Mouse (Mus musculus) layer of hippocampus, postnatal 10 days (tissue): ENCODE measurements around the gene Tmem117. TPM values are rescaled to one million over a fixed set of nuclear protein-coding genes. Genes with fewer than 3 reads are reported as not detected.

Experiments used
- DNase-seq, 2 experiments: peaks; one replicate each; pipeline ENCODE4 v3.0.0; 2021; ENCODE audit warnings: low spot score in 2 of 2
- long read RNA-seq: library from polyadenylated mRNA; stranded (forward); transcript quantifications from one replicate; pipeline ENCODE4 v2.0.0, GENCODE M21; 2023
- total RNA-seq, 2 experiments: library from RNA; stranded (reverse); gene quantifications; 2 replicates each; pipeline ENCODE4 v1.2.3; 2021

Tmem117 gene
- 10 to 100 TPM; 10.7 to 11.2 TPM for total RNA-seq
- long read RNA-seq, partial matches to known transcripts = 1 of 6 reads
- long read RNA-seq, other reads (novel, unspliced or antisense) = 2 of 6 reads

GRCm38 (mm10) chr15:94628830-94629601 lies at the start of gene Tmem117:
Tmem117 (plus strand) TSS chr15:94629232.
- DNase-seq = peak in 1 of 2 experiments; percentile 38

DNA sequence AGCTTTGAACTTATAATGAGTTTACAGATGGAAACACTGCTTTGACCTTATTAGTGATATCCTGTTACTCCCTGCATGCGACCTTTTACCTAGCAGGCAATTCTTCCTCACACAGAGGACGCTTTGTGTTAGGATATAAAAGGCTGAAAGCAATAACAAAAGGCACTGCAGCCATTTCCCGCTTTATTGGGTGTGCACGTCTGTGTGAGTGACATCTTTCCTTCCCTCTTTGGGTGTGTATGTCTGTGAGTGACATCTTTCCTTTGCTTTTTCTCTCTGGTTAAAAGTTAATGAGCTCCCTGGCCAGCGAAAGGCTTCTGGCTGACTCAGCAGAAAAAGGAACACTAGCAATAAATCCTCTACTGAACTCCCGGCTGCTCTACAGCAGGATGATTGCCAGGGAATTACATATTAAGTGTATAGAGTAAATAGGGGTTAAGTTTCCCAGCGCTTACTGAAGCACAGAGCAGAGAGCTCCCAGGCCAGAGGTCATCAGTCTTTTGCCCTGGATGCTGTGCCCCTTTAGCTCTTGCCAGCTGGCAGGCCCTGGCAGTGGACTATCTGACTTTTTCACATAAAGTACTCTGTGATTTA lies 46.9 kb upstream of the Tmem117 start:
- no peak for DNase-seq

DNA sequence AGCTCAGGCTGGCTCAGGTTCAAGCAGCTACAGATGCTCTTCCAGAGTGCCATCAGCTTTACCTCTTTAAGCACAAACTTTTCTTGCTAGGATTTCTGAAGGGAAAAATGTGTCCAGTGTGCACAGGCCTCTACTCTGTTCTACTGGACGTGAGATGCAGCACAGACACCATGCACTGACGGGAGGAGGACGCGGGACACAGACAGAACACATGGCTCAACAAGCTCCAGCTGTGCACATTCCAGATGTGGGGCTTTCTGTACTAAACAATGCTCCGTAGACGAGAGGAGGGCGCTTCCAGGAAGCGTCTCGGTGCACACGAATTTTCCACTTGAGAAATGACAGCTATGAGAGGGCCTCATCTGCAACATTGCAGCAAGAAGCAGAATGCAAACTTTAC lies 45.9 kb upstream of the Tmem117 start:
- no peak for DNase-seq

DNA sequence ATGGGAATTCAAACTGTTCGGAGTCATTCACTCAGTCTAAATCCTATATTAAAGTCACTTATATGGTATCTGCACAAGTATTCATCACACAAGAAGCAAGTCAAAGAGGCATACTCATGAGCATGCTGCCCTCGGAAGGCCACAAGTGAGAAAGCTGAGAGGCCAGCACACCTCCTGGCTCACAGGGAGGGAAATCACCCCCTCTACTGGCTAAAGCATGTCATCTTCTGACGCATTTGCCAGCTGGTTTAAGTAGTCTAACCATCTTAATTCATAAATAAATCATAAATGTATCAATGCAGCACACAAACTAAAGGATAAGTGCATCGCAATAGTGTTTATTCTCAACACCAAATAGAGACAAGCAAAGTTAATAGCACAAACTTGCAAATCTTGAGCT lies 44.3 kb upstream of the Tmem117 start:
- no peak for DNase-seq

GRCm38 (mm10) chr15:94587826-94588715 lies 41.0 kb upstream of the Tmem117 start:
- no peak for DNase-seq

DNA sequence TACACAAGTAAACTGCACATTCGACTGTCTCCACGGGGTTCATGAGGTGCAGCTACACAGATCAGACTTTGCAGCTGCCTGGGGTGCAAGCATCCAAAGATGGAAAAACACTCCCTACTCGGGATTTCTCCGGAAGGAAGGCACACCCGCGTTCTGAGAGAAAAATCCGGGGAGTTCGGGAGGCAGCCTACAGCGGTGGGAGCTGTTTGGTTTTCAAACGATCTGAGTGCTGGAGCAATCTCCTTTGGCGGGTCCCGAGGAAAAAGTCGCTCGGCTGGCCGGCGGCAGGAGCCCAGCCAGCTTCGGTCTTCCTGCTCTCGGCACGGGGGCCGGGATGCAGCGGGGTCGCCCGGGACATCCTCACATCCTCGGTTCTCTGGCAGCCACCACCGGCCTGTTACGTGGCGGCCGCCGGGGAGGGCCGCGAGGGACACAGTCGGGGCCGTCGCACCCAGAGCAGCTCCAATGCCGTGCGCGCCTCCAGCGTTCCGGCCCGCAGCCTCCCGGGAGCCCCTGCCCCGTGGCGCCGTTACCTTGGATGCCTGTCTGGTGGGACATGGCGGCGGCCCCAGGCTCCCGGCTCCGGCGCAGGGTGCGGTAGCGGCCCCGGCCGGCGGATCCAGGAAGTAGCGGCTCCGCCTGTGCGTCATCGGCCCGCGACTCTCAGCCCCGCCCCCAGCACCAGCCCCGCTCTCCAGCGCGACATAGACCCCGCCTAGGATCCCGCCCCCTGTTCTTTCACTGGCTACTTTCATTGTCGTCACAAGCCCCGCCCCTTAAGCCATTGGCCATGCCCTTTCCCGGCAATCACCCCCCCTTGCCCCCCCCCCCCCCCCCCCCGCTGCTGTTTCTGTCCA lies 39.6 kb upstream of the Tmem117 start, which contains the start of gene Twf1:
Gene Twf1 (minus strand): TSS at position 671 of the 857 bp plus-strand sequence.
- DNase-seq = peak; percentile 98 to 99

- no peak for DNase-seq
Observed at GRCm38 (mm10) chr15:94590083-94590482, 38.9 kb upstream of the Tmem117 start.

DNA sequence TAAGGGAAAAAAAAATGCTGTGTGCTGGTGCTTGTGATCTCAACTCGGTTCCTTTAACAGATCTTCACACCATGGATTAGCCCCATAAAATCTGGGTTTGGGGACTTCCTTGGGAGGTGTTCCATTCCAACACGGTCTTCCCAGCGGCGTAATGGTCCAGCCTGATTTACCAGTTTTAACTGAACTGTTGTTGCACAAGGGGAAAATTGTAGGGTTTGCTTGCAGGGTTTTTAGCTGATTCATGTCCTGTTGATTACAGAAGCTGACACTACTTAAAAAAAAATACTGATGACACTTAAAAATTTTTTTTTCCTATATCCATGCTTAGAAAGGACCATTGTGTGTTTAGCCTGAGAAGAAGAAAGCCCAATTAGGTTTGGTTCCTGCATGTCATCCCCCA lies 37.7 kb upstream of the Tmem117 start:
- no peak for DNase-seq

DNA sequence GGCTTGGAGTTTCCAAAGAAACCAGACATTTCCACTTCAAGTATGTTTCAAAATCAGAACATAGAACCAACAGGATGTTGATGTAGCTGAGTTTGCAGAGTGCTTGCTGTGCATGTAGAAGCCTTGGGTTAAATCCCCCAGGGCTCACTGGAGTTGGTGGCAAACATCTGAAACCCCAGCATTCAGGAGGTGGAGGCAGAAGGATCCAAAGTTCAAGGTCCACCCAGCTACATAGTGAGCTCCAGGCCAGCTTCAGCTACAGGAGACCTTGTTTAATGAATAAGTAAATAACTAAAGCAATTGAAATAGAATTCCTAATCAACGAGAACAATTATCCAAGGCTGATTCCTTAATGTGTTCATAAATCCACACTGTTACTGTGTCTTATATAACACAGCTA lies 35.4 kb upstream of the Tmem117 start:
- DNase-seq = no peak

- DNase-seq = no peak
Observed at GRCm38 (mm10) chr15:94600145-94600707, 28.8 kb upstream of the Tmem117 start.

- peak; percentile 42 to 47 for DNase-seq
Observed at GRCm38 (mm10) chr15:94601339-94601738, 27.7 kb upstream of the Tmem117 start.

DNA sequence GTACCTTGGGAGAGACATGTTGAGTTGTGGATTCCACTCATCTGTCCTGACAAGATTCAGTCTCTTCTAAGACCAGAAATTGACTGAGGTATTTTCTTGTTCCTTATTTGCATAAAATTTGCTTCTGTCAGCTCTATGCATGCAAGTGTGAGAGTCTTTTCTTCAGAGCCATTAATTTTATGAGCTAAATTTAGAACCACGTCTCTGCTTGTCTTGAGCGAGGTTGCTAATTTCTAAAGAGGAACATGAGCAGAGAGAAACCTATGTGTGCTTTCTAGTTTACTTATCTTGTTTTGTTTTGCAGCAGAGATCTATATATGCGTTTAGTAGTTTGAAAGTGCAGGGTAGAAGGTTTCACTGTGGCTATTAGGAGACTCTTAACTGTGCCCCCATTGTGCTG lies 26.6 kb upstream of the Tmem117 start:
- no peak for DNase-seq

DNA sequence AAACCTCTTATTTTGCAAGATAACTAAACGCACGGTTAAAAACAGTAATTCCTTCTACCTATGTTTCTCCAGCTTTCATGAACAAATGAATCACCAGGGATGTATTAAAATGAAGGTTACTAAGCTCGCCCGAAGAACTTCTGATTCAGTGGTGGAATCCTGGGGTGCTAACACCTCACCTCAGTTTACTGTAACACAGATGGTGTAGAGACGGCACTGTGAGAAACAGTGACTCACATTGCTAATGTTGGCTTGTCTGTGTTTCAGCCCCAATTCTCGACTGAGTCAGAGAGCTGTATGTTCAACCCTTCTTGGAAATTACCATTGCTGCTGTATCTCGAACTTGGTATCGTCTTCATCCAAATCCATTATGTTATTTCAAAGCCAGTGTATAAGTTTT lies 21.3 kb upstream of the Tmem117 start:
- DNase-seq = no peak

GRCm38 (mm10) chr15:94616036-94616435 lies 13.0 kb upstream of the Tmem117 start:
- no peak for DNase-seq

- no peak for DNase-seq
Observed at GRCm38 (mm10) chr15:94620909-94621308, 8.1 kb upstream of the Tmem117 start.

DNA sequence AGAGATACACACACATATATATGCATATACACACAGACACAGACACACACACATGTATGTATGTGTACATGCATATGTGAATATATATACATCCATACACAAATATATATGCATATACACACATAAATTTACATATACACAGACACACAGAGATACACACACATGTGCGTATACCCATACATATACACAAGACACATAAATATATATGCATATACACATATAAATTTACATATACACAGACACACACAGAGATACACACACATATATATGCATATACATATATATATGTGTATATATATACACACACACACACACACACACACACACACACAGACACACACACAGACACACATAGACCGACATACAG lies 586 bp upstream of the Tmem117 start:
- DNase-seq = no peak

- no peak for DNase-seq
Observed at GRCm38 (mm10) chr15:94630553-94630952, 1.5 kb downstream of the Tmem117 start.

DNA sequence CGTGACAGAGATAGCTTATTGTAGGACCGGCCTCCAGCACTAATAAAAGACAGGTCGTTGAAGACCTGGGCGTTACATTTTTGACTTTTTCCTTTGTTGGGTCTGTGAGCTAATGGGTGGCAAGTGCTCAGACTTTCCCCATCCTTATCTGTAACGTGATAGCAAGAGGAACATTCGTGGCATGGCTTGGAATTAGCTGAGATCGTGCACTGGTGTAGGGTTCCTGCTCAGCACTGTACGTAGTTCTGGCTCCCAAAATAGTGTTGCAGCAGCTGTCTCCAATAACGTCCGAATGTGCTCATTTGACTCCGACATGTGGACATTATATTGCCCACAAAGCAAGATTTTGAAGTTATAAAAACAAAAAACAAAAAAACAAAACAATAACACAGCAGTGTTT lies 5.5 kb downstream of the Tmem117 start:
- DNase-seq = no peak

GRCm38 (mm10) chr15:94638207-94638606 lies 9.2 kb downstream of the Tmem117 start:
- no peak for DNase-seq

GRCm38 (mm10) chr15:94639126-94639525 lies 10.1 kb downstream of the Tmem117 start:
- no peak for DNase-seq
